Mouse (Mus musculus) mature B cell (primary cell): Measurements from ENCODE around the gene Ikbkg.
"Not testable (repeated sequence)": the region's sequence is repeated elsewhere in the genome, so short reads cannot be mapped to it uniquely, and the experiment has no call there.

Experiments used
- in situ Hi-C: fragments of 300-500 bp; cut with MboI; formaldehyde crosslinking; loops from 2 replicates; pipeline ENCODE4 v1.14.3; 2019

Ikbkg gene

DNA sequence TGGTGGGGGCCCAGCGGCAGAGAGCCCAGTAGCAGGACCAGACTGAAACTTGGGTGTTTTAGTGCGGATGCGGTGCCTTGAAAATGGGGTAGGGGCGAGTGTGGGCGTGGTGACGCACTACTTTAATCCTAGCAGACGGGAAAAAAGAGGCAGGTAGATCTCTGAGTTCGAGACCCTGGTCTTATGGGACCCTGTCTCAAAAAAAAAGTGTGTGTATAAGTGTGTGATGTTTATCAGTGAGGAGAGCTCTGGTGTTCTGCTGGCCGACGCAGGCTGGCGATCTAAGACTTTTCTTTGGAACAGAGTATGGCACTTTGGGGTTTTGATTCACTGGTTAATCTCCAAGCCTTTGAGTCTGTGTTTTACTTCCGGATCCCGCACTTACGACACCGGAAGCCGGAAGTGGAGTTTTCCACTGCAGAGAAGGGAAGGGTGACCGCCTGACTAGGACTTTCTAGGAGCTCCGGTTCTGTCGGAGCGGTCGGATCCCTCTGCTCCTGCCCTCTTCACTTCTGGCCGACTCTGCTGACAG is 36.3 kb downstream of the Ikbkg start:
- in situ Hi-C loops: loop anchor here (25.0 kb wide), 1 partner anchor 658 kb away; the partner anchor contains the start of genes Dkc1 and Gab3

GRCm38 (mm10) chrX:74451157-74451912 is 58.2 kb downstream of the Ikbkg start:
- in situ Hi-C loops: no loop called here

- in situ Hi-C loops: no loop called here
Measured at GRCm38 (mm10) chrX:74452773-74453172, 59.7 kb downstream of the Ikbkg start.

DNA sequence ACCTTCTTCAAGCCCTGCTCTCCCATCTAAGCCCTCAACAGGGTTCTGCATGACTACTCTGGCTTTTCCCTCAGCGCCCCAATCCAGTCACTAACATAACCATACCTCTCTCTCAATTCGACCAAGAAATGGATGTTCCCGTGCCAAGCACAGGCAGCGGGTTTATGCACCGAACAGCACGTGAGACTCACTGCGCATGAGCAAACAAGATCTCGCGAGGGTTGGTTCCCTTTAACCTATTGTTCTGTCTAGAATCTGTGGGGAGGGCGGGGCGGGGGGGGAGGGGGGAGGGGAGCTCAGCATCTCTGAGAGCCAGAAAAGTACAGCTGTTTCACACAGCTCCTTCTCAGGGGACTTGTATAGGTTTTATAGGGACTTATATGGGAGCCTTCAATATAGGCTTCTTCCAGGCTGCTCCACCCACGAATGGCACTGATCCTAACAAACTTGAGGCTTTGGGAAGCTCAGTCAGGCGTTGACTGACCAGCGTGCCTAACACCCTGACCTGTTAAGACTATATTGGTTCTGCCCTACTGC is 88.3 kb downstream of the Ikbkg start, which contains the start of gene Gm6880:
Gm6880 (minus strand) TSS at position 51 of the 537 bp plus-strand sequence.
- in situ Hi-C loops: not testable (repeated sequence)

DNA sequence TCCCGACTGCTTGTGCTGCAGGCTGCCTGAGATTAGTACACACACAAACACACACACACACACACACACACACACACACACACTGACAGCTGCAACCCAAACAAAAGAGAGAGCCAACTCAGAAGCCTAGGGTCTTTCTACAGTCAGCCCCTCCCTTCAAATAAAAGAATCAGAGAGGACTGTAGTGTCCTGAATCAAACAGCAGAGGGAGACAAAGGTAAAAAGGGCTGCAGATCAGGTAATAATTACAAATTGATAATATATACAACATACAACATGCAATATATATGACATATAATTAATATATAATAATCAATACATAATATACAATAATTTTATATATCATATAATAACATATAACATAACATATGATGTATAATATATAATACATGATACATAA is 104.0 kb downstream of the Ikbkg start:
- in situ Hi-C loops: no loop called here
